Mouse (Mus musculus) gastrocnemius, postnatal 14 days (tissue): Measurements from ENCODE around the gene Ccl27b. TPM values are rescaled to one million over a fixed set of nuclear protein-coding genes. Genes with fewer than 3 reads are reported as not detected.
"Not testable (repeated sequence)": the region's sequence is repeated elsewhere in the genome, so short reads cannot be mapped to it uniquely, and the experiment has no call there.

ENCODE experiments used
- DNase-seq: peaks from one replicate; pipeline ENCODE4 v3.0.0; 2021; ENCODE audit warnings: mixed read lengths
- intact Hi-C: fragments of 180-260 bp; cut with DNase I; formaldehyde crosslinking; loops from one replicate; pipeline ENCODE4 v1.15.1; 2025; ENCODE audit warnings: low total_unique reads
- long read RNA-seq, 2 experiments: library from polyadenylated mRNA; stranded (forward); transcript quantifications; one replicate each; pipeline ENCODE4 v2.0.0; 2021
- total RNA-seq, 2 experiments: library from RNA; stranded (reverse); gene quantifications; 2 replicates each; pipeline ENCODE4 v1.2.3; 2021

Ccl27b gene
- not detected for total RNA-seq
- long read RNA-seq, experiment 1, result 0 reads
- long read RNA-seq, experiment 2, partial matches to known transcripts, result 0 of 3 reads
- long read RNA-seq, experiment 2, other reads (novel, unspliced or antisense), result 3 of 3 reads

- intact Hi-C loops, DNase-seq: not testable (repeated sequence)
These were observed at the start of gene Ccl27b for GRCm38 (mm10) chr4:42654951-42655350. TSS of gene Ccl27b (plus strand) at chr4:42655251.

GRCm38 (mm10) chr4:42611895-42612294, 43.2 kb upstream of the Ccl27b start, which contains the start of gene Gm10591:
TSS of gene Gm10591 (plus strand) at chr4:42612195.
- intact Hi-C loops, DNase-seq: not testable (repeated sequence)

- intact Hi-C loops, DNase-seq: not testable (repeated sequence)
These were observed 25.6 kb upstream of the Ccl27b start, which contains the start of gene Gm2564 for GRCm38 (mm10) chr4:42629419-42629818. TSS of gene Gm2564 (plus strand) at chr4:42629719.

- intact Hi-C loops, DNase-seq: not testable (repeated sequence)
These were observed 6.7 kb downstream of the Ccl27b start, which contains the start of gene Il11ra2 for GRCm38 (mm10) chr4:42661793-42662192. TSS of gene Il11ra2 (minus strand) at chr4:42661893.

GRCm38 (mm10) chr4:42675415-42675814, 20.4 kb downstream of the Ccl27b start:
- intact Hi-C loops, DNase-seq: not testable (repeated sequence)

GRCm38 (mm10) chr4:42679365-42679764, 24.3 kb downstream of the Ccl27b start:
- intact Hi-C loops, DNase-seq: not testable (repeated sequence)

GRCm38 (mm10) chr4:42680374-42681356, 25.6 kb downstream of the Ccl27b start:
- intact Hi-C loops, DNase-seq: not testable (repeated sequence)

GRCm38 (mm10) chr4:42681473-42682182, 26.6 kb downstream of the Ccl27b start:
- intact Hi-C loops, DNase-seq: not testable (repeated sequence)

- intact Hi-C loops, DNase-seq: not testable (repeated sequence)
These were observed 27.1 kb downstream of the Ccl27b start for GRCm38 (mm10) chr4:42682183-42682524.

Other genes starting within 250 kb of the Ccl27b start
- gene Gm21586, start 215.9 kb upstream of the Ccl27b start, total RNA-seq, result not detected
- not detected for gene Gm2163, start 188.5 kb upstream of the Ccl27b start, total RNA-seq
- gene Fam205a2, start 127.1 kb upstream of the Ccl27b start, total RNA-seq, result under 1 TPM in 1 of 2 experiments, not detected in 1; 0.12 TPM
- gene Gm10591, start 43.1 kb upstream of the Ccl27b start, total RNA-seq, result not detected
- gene Gm2564, start 25.5 kb upstream of the Ccl27b start, total RNA-seq, result 1 to 10 TPM; 1.1 to 3.3 TPM
- gene Il11ra2, start 6.6 kb downstream of the Ccl27b start, total RNA-seq, result under 1 TPM in 1 of 2 experiments, not detected in 1; 0.44 TPM
- gene 4930578G10Rik, start 80.3 kb downstream of the Ccl27b start, total RNA-seq, result not detected
- gene Ccl19, start 101.3 kb downstream of the Ccl27b start, total RNA-seq, result under 1 TPM in 1 of 2 experiments, not detected in 1; 0.66 TPM
- gene Ccl21a, start 118.7 kb downstream of the Ccl27b start, total RNA-seq, result 1 to 10 TPM; 5.3 to 7.3 TPM
- gene Fam205a1, start 198.6 kb downstream of the Ccl27b start, total RNA-seq, result not detected
- gene Gm12394, start 201.5 kb downstream of the Ccl27b start, total RNA-seq, result not detected
- under 1 TPM; 0.49 to 0.86 TPM for gene Fam205c, start 219.0 kb downstream of the Ccl27b start, total RNA-seq